In the genomic region with DNA sequence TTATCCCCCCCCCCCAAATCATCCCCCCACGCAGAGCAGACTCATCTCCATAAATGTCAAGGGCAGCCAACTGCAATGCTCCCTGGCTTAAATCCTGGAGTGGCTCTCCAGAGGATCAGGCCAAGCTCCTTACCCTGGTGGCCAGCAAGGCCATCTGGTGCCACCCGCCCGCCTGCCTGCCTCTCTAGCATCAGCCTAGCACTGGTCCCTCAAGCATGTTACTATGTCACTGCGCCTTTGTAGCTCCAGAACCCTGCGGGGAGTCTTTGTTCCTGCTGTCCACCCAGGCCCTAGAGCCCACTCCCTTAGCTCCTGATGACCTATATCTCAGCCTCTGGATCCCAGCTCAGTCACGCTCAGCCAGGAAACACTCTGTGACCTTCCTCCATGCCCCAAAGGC, we compare ENCODE assay signal across 8 mouse cellular contexts. TPM values are rescaled to one million over a fixed set of nuclear protein-coding genes. Genes with fewer than 3 reads are reported as not detected.
DNase-seq lines count a peak whose midpoint lies in the region; ATAC-seq and TF ChIP-seq lines count a peak whose summit lies in the region.

No protein-coding gene starts in this region.

- H3K36me3 ChIP-seq in liver, adult 2 months (ENCODE audit: control insufficient read depth, insufficient read depth, low read length), result no peaks in the 10 kb centered on the region
- H3K36me3 ChIP-seq in liver, embryonic 12.5 days, result peaks cover 48% of the 10 kb centered on the region

- no peak for TF ChIP-seq POLR2A in liver, adult 2 months (IDR thresholded peaks at IDR 0.05; ENCODE audit: extremely low read depth, insufficient read depth, low read length)

- DNase-seq in liver, adult 2 months (ENCODE audit: extremely low read depth, low read depth, low spot score), result no peak
- DNase-seq in liver, result no peak
- peak; percentile 74 to 79 for DNase-seq in cerebellum, postnatal 14 days
- peak; percentile 80 for DNase-seq in retina, postnatal 7 days (ENCODE audit: low read depth, low spot score)
- DNase-seq in gastrocnemius, postnatal 4 days (ENCODE audit: low spot score in 2 of 2), result no peak

- H3K4me2 ChIP-seq in liver, embryonic 12.5 days, result no peak overlapping the region

- H3K9ac ChIP-seq in liver, adult 2 months (ENCODE audit: low read depth, low read length), result no peak overlapping the region
- no peak overlapping the region for H3K9ac ChIP-seq in liver, embryonic 12.5 days

- H3K9me3 ChIP-seq in liver, embryonic 12.5 days (replicated peaks), result no peaks in the 10 kb centered on the region

- no peaks in the 10 kb centered on the region for H3K27me3 ChIP-seq in liver, adult 2 months (ENCODE audit: control insufficient read depth, insufficient read depth, low read length)
- H3K27me3 ChIP-seq in liver, embryonic 12.5 days (replicated peaks), result no peaks in the 10 kb centered on the region

- WGBS in liver, adult 2 months, result 46% methylated on average over 6 of the region's 6 CpGs
- 85% methylated on average over 6 of the region's 6 CpGs for WGBS in liver, embryonic 12.5 days (ENCODE audit: insufficient replicate concordance)

- H3K27ac ChIP-seq in liver, adult 2 months (replicated peaks; ENCODE audit: insufficient read depth, low read depth, low read length), result peak overlapping the region; percentile 64
- H3K27ac ChIP-seq in liver, embryonic 12.5 days, result peak overlapping the region; percentile 50; the same call in 1 of the 2 replicates

- H3K4me3 ChIP-seq in liver, adult 2 months (ENCODE audit: insufficient read depth, low read depth, low read length), result no peak overlapping the region
- no peak overlapping the region for H3K4me3 ChIP-seq in liver, embryonic 12.5 days

- no peak for ATAC-seq in liver, embryonic 12.5 days
- ATAC-seq in megakaryocyte progenitor cell, adult 5-6 weeks (replicated peaks; ENCODE audit: poor library complexity), result no peak
- ATAC-seq in CD4-positive, CD25-positive, alpha-beta regulatory T cell, adult 4 months, result no peak

- no peak for TF ChIP-seq CTCF in liver, adult 2 months (IDR thresholded peaks at IDR 0.05; ENCODE audit: low read depth, low read length)

- peaks cover 42% of the 10 kb centered on the region; the same call in 1 of the 2 replicates for H3K79me2 ChIP-seq in liver, adult 2 months (ENCODE audit: control insufficient read depth, insufficient read depth, low read length)

- H3K4me1 ChIP-seq in liver, adult 2 months (ENCODE audit: control insufficient read depth, insufficient read depth, low read length), result peaks cover 58% of the 10 kb centered on the region
- H3K4me1 ChIP-seq in liver, embryonic 12.5 days, result peaks cover 98% of the 10 kb centered on the region

RNA-seq across cellular contexts. Expression of a gene that starts 7.4 kb away (rescaled TPM):
- 4.4 and 6.2 TPM in 2 replicates for total RNA-seq in liver, adult 2 months (2014; rRNA removed)
- 27.3 and 31.4 TPM in 2 replicates for polyA plus RNA-seq in liver, adult 2 months (2012; rRNA removed)
- polyA plus RNA-seq in liver, embryonic 12.5 days (2016; fragmentation: Nextera tagmentation; extraction: Ambion mirVana), result 20.9 and 21.8 TPM in 2 replicates
- total RNA-seq in megakaryocyte progenitor cell, adult 5-6 weeks (2015), result 11.4 and 14.8 TPM in 2 replicates
- total RNA-seq in megakaryocyte progenitor cell, adult 5-6 weeks (2017), result 15.2 and 15.6 TPM in 2 replicates
- total RNA-seq in gastrocnemius, postnatal 4 days (2021), result 10 to 100 TPM; 24.4 to 29.3 TPM
- polyA plus RNA-seq in CD4-positive, CD25-positive, alpha-beta regulatory T cell, adult 4 months (2017; shearing (Covaris generic)), result 10 to 100 TPM; 17.8 to 22.1 TPM

RNA-seq across cellular contexts. Expression of a gene that starts 51.2 kb away (rescaled TPM):
- 9.1 and 9.7 TPM in 2 replicates for total RNA-seq in liver, adult 2 months (2014; rRNA removed)
- 9.2 and 11.5 TPM in 2 replicates for polyA plus RNA-seq in liver, adult 2 months (2012; rRNA removed)
- 15.2 and 16.7 TPM in 2 replicates for polyA plus RNA-seq in liver, embryonic 12.5 days (2016; fragmentation: Nextera tagmentation; extraction: Ambion mirVana)
- 4.9 and 6.9 TPM in 2 replicates for total RNA-seq in megakaryocyte progenitor cell, adult 5-6 weeks (2015)
- 14.2 and 16.0 TPM in 2 replicates for total RNA-seq in megakaryocyte progenitor cell, adult 5-6 weeks (2017)
- 1 to 10 TPM; 5.5 to 6.6 TPM for total RNA-seq in gastrocnemius, postnatal 4 days (2021)
- polyA plus RNA-seq in CD4-positive, CD25-positive, alpha-beta regulatory T cell, adult 4 months (2017; shearing (Covaris generic)), result 10 to 100 TPM; 11.0 to 12.1 TPM

Comparison
In these comparisons a context has a peak if more than half of its experiments do, and no peak if none do; other contexts are left out.
1. DNase-seq: peak in cerebellum, postnatal 14 days (2 of 2) and retina, postnatal 7 days (single experiment); none in liver, adult 2 months (single experiment), liver (single experiment) and gastrocnemius, postnatal 4 days (0 of 2).